Mouse (Mus musculus) bone marrow, adult 2 months (tissue): Measurements from ENCODE around the gene Ivns1abp. TPM values are rescaled to one million over a fixed set of nuclear protein-coding genes. Genes with fewer than 3 reads are reported as not detected.

Experiments used
- H3K27ac ChIP-seq: fragments of 200-500 bp; 2 replicates; pipeline ENCODE4 v1.5.1; 2012; ENCODE audit warnings: low read depth, mild to moderate bottlenecking, control low read depth, inconsistent platforms, low read length; ENCODE audit not compliant: control insufficient read depth, poor library complexity, insufficient read depth
- H3K4me1 ChIP-seq: fragments of 200-500 bp; 2 replicates; pipeline ENCODE4 v1.6.1; 2011; ENCODE audit warnings: low read length; ENCODE audit not compliant: control insufficient read depth, insufficient read depth
- H3K4me3 ChIP-seq: fragments of 200-500 bp; replicated peaks from 2 replicates; pipeline ENCODE3; 2011; ENCODE audit warnings: mild to moderate bottlenecking, low read depth, low read length, control low read depth; ENCODE audit not compliant: control insufficient read depth
- CTCF ChIP-seq: fragments of 200-500 bp; IDR thresholded peaks from 2 replicates; pipeline ENCODE4 v1.5.1; 2011; ENCODE audit warnings: low read length, control low read depth; ENCODE audit not compliant: control insufficient read depth, insufficient read depth
- POLR2A ChIP-seq: fragments of 200-500 bp; IDR thresholded peaks from 2 replicates; pipeline ENCODE4 v1.6.1; 2011; ENCODE audit warnings: low read depth, mild to moderate bottlenecking, control low read depth, low read length, borderline replicate concordance; ENCODE audit not compliant: control insufficient read depth
- whole genome bisulfite sequencing: fragments of 180-500 bp; shearing (Covaris S2); methylation state at CpG from one replicate; pipeline ENCODE4 v1.1.7; 2018; 5-methylcytosine and 5-hydroxymethylcytosine counted together
- polyA plus RNA-seq: library from polyadenylated mRNA; stranded (reverse); fragments of >200 nt; gene quantifications from 2 replicates; pipeline ENCODE4 v1.2.4, GENCODE M21; 2011; ENCODE audit warnings: low replicate concordance; ENCODE audit not compliant: missing spikeins, insufficient read depth, insufficient read length

Gene Ivns1abp
- polyA plus RNA-seq, 1 experiment = 69.0 TPM

- Histone ChIP-seq H3K27ac (no peak overlapping the region), H3K4me1 (no peaks in the 10 kb centered on the region; the same call in 1 of the 2 replicates), H3K4me3 (no peak overlapping the region)
- WGBS = 78% methylated on average over 7 of the region's 7 CpGs
- TF ChIP-seq CTCF (no peak), POLR2A (no peak)
These were observed 14.7 kb upstream of the Ivns1abp start for GRCm38 (mm10) chr1:151329601-151330000.

GRCm38 (mm10) chr1:151332819-151333218 lies 11.5 kb upstream of the Ivns1abp start:
- Histone ChIP-seq H3K4me3 (no peak overlapping the region), H3K4me1 (no peaks in the 10 kb centered on the region), H3K27ac (no peak overlapping the region)
- 90% methylated on average over 3 of the region's 3 CpGs for WGBS
- TF ChIP-seq CTCF = no peak
- TF ChIP-seq POLR2A = no peak

- H3K4me1 ChIP-seq = peaks cover 2% of the 10 kb centered on the region; the same call in 1 of the 2 replicates
- no peak overlapping the region for H3K4me3 ChIP-seq
- H3K27ac ChIP-seq = no peak overlapping the region
- TF ChIP-seq POLR2A = no peak
- TF ChIP-seq CTCF = no peak
These were observed 6.0 kb upstream of the Ivns1abp start for GRCm38 (mm10) chr1:151338234-151338633.

GRCm38 (mm10) chr1:151338941-151339340 lies 5.3 kb upstream of the Ivns1abp start:
- Histone ChIP-seq H3K4me3 (no peak overlapping the region), H3K4me1 (peaks cover 2% of the 10 kb centered on the region; the same call in 1 of the 2 replicates), H3K27ac (no peak overlapping the region)
- no peak for TF ChIP-seq CTCF
- TF ChIP-seq POLR2A = no peak
- 36% methylated on average over 2 of the region's 2 CpGs for WGBS

GRCm38 (mm10) chr1:151341321-151342044 lies 2.8 kb upstream of the Ivns1abp start:
- Histone ChIP-seq H3K27ac (no peak overlapping the region), H3K4me1 (peaks cover 2% of the 10 kb centered on the region; the same call in 1 of the 2 replicates), H3K4me3 (no peak overlapping the region)
- WGBS = 79% methylated on average over 8 of the region's 8 CpGs
- TF ChIP-seq CTCF = no peak
- no peak for TF ChIP-seq POLR2A

- Histone ChIP-seq H3K4me3 (no peak overlapping the region), H3K4me1 (peaks cover 3% of the 10 kb centered on the region; the same call in 1 of the 2 replicates), H3K27ac (no peak overlapping the region)
- TF ChIP-seq CTCF (no peak), POLR2A (no peak)
- 47% methylated on average over 3 of the region's 3 CpGs for whole genome bisulfite sequencing
These were observed 2.0 kb upstream of the Ivns1abp start for GRCm38 (mm10) chr1:151342311-151342710.

- 4% methylated on average over 6 of the region's 6 CpGs for WGBS
- Histone ChIP-seq H3K4me3 (peak overlapping the region; percentile 61), H3K27ac (peak overlapping the region; percentile 37; the same call in 1 of the 2 replicates), H3K4me1 (peaks cover 3% of the 10 kb centered on the region; the same call in 1 of the 2 replicates)
- TF ChIP-seq POLR2A (no peak), CTCF (no peak)
These were observed 1.3 kb upstream of the Ivns1abp start for GRCm38 (mm10) chr1:151342968-151343367.

GRCm38 (mm10) chr1:151343571-151344282 lies 550 bp upstream of the Ivns1abp start:
- Histone ChIP-seq H3K4me1 (peaks cover 3% of the 10 kb centered on the region; the same call in 1 of the 2 replicates), H3K27ac (peak overlapping the region; percentile 91), H3K4me3 (peak overlapping the region; percentile 92)
- 1% methylated on average over 17 of the region's 17 CpGs for WGBS
- TF ChIP-seq POLR2A (no peak), CTCF (peak; percentile 32; the same call in 1 of the 2 replicates)
